Mouse (Mus musculus) neutrophil, adult 65 days (primary cell): ENCODE data around the gene Ermp1. TPM values are rescaled to one million over a fixed set of nuclear protein-coding genes. Genes with fewer than 3 reads are reported as not detected.

Experiments used
- total RNA-seq: library from RNA; stranded (reverse); gene quantifications from 2 replicates; pipeline ENCODE4 v1.2.4, GENCODE M21; 2023

The Ermp1 gene
- 33.5 and 39.3 TPM in 2 replicates for total RNA-seq

GRCm38 (mm10) chr19:29647651-29648549 lies at the start of gene Ermp1:
Gene Ermp1, minus strand, starts transcription at chr19:29648415.

GRCm38 (mm10) chr19:29697245-29697874 lies 49.1 kb upstream of the Ermp1 start, which contains the start of gene Mlana:
Gene Mlana, plus strand, starts transcription at chr19:29697824.

Other genes starting within 250 kb of the Ermp1 start
- 0.29 and 0.54 TPM in 2 replicates for gene Pdcd1lg2, start 237.5 kb downstream of the Ermp1 start, total RNA-seq
- gene Ric1, start 126.1 kb downstream of the Ermp1 start, total RNA-seq, result 30.2 and 53.9 TPM in 2 replicates
- gene Mlana, start 49.4 kb upstream of the Ermp1 start, total RNA-seq, result not detected in 2 replicates
- gene 9930021J03Rik, start 157.6 kb upstream of the Ermp1 start, total RNA-seq, result 21.3 and 24.3 TPM in 2 replicates
- gene Ranbp6, start 164.6 kb upstream of the Ermp1 start, total RNA-seq, result 16.7 and 20.0 TPM in 2 replicates